Mouse (Mus musculus): ENCODE results near the gene Dmrtb1. TPM values are rescaled to one million over a fixed set of nuclear protein-coding genes. Genes with fewer than 3 reads are reported as not detected.

Gene Dmrtb1
- not detected for total RNA-seq (2021)
- long read RNA-seq, experiment 1 = 0 reads
- long read RNA-seq, experiment 2 = 0 reads

GRCm38 (mm10) chr4:107684130-107684529, at the start of gene Dmrtb1:
Dmrtb1 (minus strand) TSS chr4:107684230.
- no peak for DNase-seq (ENCODE audit: low spot score in 2 of 2)

- no peak for DNase-seq (ENCODE audit: low spot score in 2 of 2)
Measured at GRCm38 (mm10) chr4:107733603-107734002, 49.6 kb upstream of the Dmrtb1 start.

- DNase-seq (ENCODE audit: low spot score in 2 of 2) = no peak
Measured at GRCm38 (mm10) chr4:107732624-107733023, 48.6 kb upstream of the Dmrtb1 start.

GRCm38 (mm10) chr4:107732182-107732581, 48.2 kb upstream of the Dmrtb1 start:
- no peak for DNase-seq (ENCODE audit: low spot score in 2 of 2)

GRCm38 (mm10) chr4:107731088-107731465, 47.0 kb upstream of the Dmrtb1 start:
- DNase-seq (ENCODE audit: low spot score in 2 of 2) = no peak

GRCm38 (mm10) chr4:107730391-107731087, 46.5 kb upstream of the Dmrtb1 start:
- DNase-seq (ENCODE audit: low spot score in 2 of 2) = no peak

- DNase-seq (ENCODE audit: low spot score in 2 of 2) = no peak
Measured at GRCm38 (mm10) chr4:107725432-107725831, 41.4 kb upstream of the Dmrtb1 start.

GRCm38 (mm10) chr4:107720043-107720830, 36.2 kb upstream of the Dmrtb1 start:
- no peak for DNase-seq (ENCODE audit: low spot score in 2 of 2)

GRCm38 (mm10) chr4:107719161-107719560, 35.1 kb upstream of the Dmrtb1 start:
- DNase-seq (ENCODE audit: low spot score in 2 of 2) = no peak

- DNase-seq (ENCODE audit: low spot score in 2 of 2) = no peak
Measured at GRCm38 (mm10) chr4:107718720-107719119, 34.7 kb upstream of the Dmrtb1 start.

- no peak for DNase-seq (ENCODE audit: low spot score in 2 of 2)
Measured at GRCm38 (mm10) chr4:107717718-107718313, 33.8 kb upstream of the Dmrtb1 start.

- DNase-seq (ENCODE audit: low spot score in 2 of 2) = no peak
Measured at GRCm38 (mm10) chr4:107716754-107717299, 32.8 kb upstream of the Dmrtb1 start.

GRCm38 (mm10) chr4:107706884-107707283, 22.9 kb upstream of the Dmrtb1 start:
- no peak for DNase-seq (ENCODE audit: low spot score in 2 of 2)

GRCm38 (mm10) chr4:107704185-107704584, 20.2 kb upstream of the Dmrtb1 start:
- DNase-seq (ENCODE audit: low spot score in 2 of 2) = no peak

- DNase-seq (ENCODE audit: low spot score in 2 of 2) = no peak
Measured at GRCm38 (mm10) chr4:107701679-107702078, 17.6 kb upstream of the Dmrtb1 start.

- DNase-seq (ENCODE audit: low spot score in 2 of 2) = no peak
Measured at GRCm38 (mm10) chr4:107701116-107701515, 17.1 kb upstream of the Dmrtb1 start.

GRCm38 (mm10) chr4:107699271-107699670, 15.2 kb upstream of the Dmrtb1 start:
- no peak for DNase-seq (ENCODE audit: low spot score in 2 of 2)

GRCm38 (mm10) chr4:107693816-107694215, 9.8 kb upstream of the Dmrtb1 start:
- DNase-seq (ENCODE audit: low spot score in 2 of 2) = no peak

GRCm38 (mm10) chr4:107688213-107688612, 4.2 kb upstream of the Dmrtb1 start:
- DNase-seq (ENCODE audit: low spot score in 2 of 2) = no peak

- DNase-seq (ENCODE audit: low spot score in 2 of 2) = no peak
Measured at GRCm38 (mm10) chr4:107687127-107687526, 3.1 kb upstream of the Dmrtb1 start.

GRCm38 (mm10) chr4:107683006-107683756, 849 bp downstream of the Dmrtb1 start:
- no peak for DNase-seq (ENCODE audit: low spot score in 2 of 2)
